Mouse (Mus musculus) heart, adult 2 months (tissue): ENCODE data around the gene Mgmt.

Experiments used
- CTCF ChIP-seq: fragments of 200-600 bp; IDR thresholded peaks from 2 replicates; pipeline ENCODE4 v1.8.1; 2022; ENCODE audit warnings: antibody characterized with exemption, mild to moderate bottlenecking, moderate library complexity
- EP300 ChIP-seq: fragments of 200-500 bp; IDR thresholded peaks from 2 replicates; pipeline ENCODE4 v1.6.1; 2011; ENCODE audit warnings: low read depth, low read length, control low read depth; ENCODE audit not compliant: insufficient read depth
- POLR2A ChIP-seq: fragments of 200-500 bp; IDR thresholded peaks from 2 replicates; pipeline ENCODE4 v1.6.1; 2011; ENCODE audit warnings: mild to moderate bottlenecking, low read depth, low read length, control low read depth; ENCODE audit not compliant: insufficient read depth

- TF ChIP-seq EP300 = no peak
- TF ChIP-seq CTCF = no peak
- no peak for TF ChIP-seq POLR2A
Measured at GRCm38 (mm10) chr7:137121243-137121858, 226.9 kb downstream of the Mgmt start.
